Mouse (Mus musculus): ENCODE results near the gene Gm17660. TPM values are rescaled to one million over a fixed set of nuclear protein-coding genes. Genes with fewer than 3 reads are reported as not detected.
A peak's percentile ranks its signal among the peaks of the same experiment; 100 is the strongest.

Gene Gm17660
- total and polyA plus RNA-seq, 3 experiments: not detected

DNA sequence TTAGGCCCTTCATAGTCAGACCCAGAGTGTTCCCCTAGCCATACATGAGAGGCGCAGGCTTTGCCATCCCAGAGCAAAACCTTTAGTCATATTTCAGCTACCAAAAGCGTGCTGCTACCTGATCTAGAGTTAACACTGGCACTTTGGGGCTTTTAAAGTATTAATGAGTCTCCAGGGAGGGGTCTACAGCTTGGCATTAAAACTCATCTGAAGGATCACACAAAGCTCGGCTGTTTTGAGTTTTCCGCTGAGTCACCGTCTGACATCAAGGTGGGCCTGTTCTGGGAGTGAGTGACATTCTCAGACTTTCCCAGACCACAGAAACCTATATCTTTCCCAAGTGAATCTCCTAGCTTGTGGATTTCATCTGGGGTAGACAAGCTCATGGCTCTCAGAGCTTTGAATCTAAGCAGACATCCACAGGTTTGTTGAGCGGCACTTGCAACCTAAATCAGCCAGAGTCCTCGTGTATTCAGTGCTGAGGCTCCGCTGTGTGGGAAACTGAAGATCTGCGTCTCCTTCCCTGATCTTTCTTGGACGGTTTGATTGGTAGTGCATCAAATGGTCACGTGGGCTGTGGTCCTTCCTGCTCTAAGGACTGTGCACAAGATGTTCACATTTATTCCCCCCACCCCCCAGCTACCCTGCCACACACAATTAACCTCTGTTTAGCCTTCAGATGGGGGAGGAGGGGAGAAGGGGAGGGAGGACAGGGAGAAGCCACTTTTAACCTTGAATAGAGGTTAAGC, 30.9 kb upstream of the Gm17660 start:
- Histone ChIP-seq H3K79me2 (replicated peaks; ENCODE audit: control insufficient read depth, extremely low read depth, insufficient read depth, poor library complexity, severe bottlenecking) (no peaks in the 10 kb centered on the region), H3K4me1 (ENCODE audit: control insufficient read depth in 1 of 2, insufficient read depth in 2 of 2) (peaks cover 0 to 12% of the 10 kb centered on the region in 2 experiments; a peak in 2 of 4 replicates), H3K27me3 (replicated peaks) (no peaks in the 10 kb centered on the region), H3K4me2 (ENCODE audit: insufficient read depth, low read depth, poor library complexity, severe bottlenecking) (no peak overlapping the region), H3K9me3 (replicated peaks; ENCODE audit: low read length) (no peaks in the 10 kb centered on the region), H3K27ac (ENCODE audit: insufficient read depth, low read depth) (no peak overlapping the region), H3K9ac (ENCODE audit: insufficient read depth, low read depth) (no peak overlapping the region), H3K36me3 (replicated peaks in 1 of 2; ENCODE audit: control insufficient read depth in 1 of 2, insufficient read depth in 1 of 2, low read length in 1 of 2) (no peaks in the 10 kb centered on the region), H3K4me3 (replicated peaks in 1 of 3; ENCODE audit: low read depth in 2 of 3, low read length in 2 of 3, poor library complexity in 1 of 3) (no peak overlapping the region)
- in situ Hi-C loops (cut with MboI; ENCODE audit: low pct_ligation_motif_present, low pct_unique_long_range_greater_than_20kb, low sequenced_read_pairs): loop anchor here (25.0 kb wide), 1 partner anchor 229 kb away; the partner anchor contains the start of gene Mepe
- DNase-seq (ENCODE audit: extremely low read depth): no peak
- dilution Hi-C loops (cut with MboI; ENCODE audit: extremely low pct_ligation_motif_present, extremely low pct_unique_long_range_greater_than_20kb, low sequenced_read_pairs): no loop called here
- TF ChIP-seq TBP (conservative IDR thresholded peaks at IDR 0.05; ENCODE audit: low read depth, low read length) (no peak), MAFK (IDR thresholded peaks at IDR 0.05; ENCODE audit: insufficient replicate concordance, low read length) (peak; percentile 14; the same call in 1 of the 2 replicates), ZKSCAN1 (IDR thresholded peaks at IDR 0.05; ENCODE audit: borderline replicate concordance, low read depth, low read length) (no peak)

DNA sequence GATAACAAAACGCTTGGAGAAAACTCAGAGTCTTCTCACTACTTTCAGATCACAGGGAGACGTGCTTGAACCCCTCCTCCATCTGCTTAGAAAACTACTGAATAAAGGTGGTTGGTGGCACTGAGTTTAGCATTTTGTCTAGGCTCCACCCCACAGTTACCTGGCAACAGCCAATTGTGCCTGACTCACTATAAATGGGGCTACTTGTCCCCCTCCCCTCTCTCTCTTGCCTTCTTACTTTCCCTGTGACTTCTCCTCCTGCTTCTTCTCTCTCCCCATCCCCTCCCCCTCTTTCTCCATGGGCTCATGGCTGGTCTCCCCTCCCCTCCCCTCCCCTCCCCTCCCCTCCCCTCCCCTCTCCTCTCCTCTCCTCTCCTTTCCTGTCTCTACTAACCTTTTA, 26.7 kb upstream of the Gm17660 start:
- Histone ChIP-seq H3K36me3 (replicated peaks in 1 of 2; ENCODE audit: control insufficient read depth in 1 of 2, insufficient read depth in 1 of 2, low read length in 1 of 2) (no peaks in the 10 kb centered on the region), H3K4me1 (ENCODE audit: control insufficient read depth in 1 of 2, insufficient read depth in 2 of 2) (peaks cover 0 to 17% of the 10 kb centered on the region in 2 experiments; a peak in 2 of 4 replicates), H3K9ac (ENCODE audit: insufficient read depth, low read depth) (no peak overlapping the region), H3K4me2 (ENCODE audit: insufficient read depth, low read depth, poor library complexity, severe bottlenecking) (no peak overlapping the region), H3K4me3 (replicated peaks in 1 of 3; ENCODE audit: low read depth in 2 of 3, low read length in 2 of 3, poor library complexity in 1 of 3) (no peak overlapping the region), H3K27ac (ENCODE audit: insufficient read depth, low read depth) (no peak overlapping the region), H3K9me3 (replicated peaks; ENCODE audit: low read length) (no peaks in the 10 kb centered on the region), H3K27me3 (replicated peaks) (no peaks in the 10 kb centered on the region), H3K79me2 (replicated peaks; ENCODE audit: control insufficient read depth, extremely low read depth, insufficient read depth, poor library complexity, severe bottlenecking) (no peaks in the 10 kb centered on the region)
- in situ Hi-C loops (cut with MboI; ENCODE audit: low pct_ligation_motif_present, low pct_unique_long_range_greater_than_20kb, low sequenced_read_pairs) (loop anchor here (25.0 kb wide), 1 partner anchor 233 kb away; the partner anchor contains the start of gene Mepe), dilution Hi-C loops (cut with MboI; ENCODE audit: extremely low pct_ligation_motif_present, extremely low pct_unique_long_range_greater_than_20kb, low sequenced_read_pairs) (no loop called here)
- DNase-seq (ENCODE audit: extremely low read depth): no peak
- no peak for TF ChIP-seq USF2 (conservative IDR thresholded peaks at IDR 0.05; ENCODE audit: low read depth, low read length)
- TF ChIP-seq TBP (conservative IDR thresholded peaks at IDR 0.05; ENCODE audit: low read depth, low read length): no peak
- no peak for TF ChIP-seq MXI1 (IDR thresholded peaks at IDR 0.05; ENCODE audit: low read depth, low read length)
- TF ChIP-seq RCOR1 (conservative IDR thresholded peaks at IDR 0.05; ENCODE audit: low read depth, low read length): no peak
- TF ChIP-seq ZC3H11A (IDR thresholded peaks at IDR 0.05; ENCODE audit: low read depth, low read length): no peak
- TF ChIP-seq UBTF (IDR thresholded peaks at IDR 0.05; ENCODE audit: low read depth, low read length): no peak
- no peak for TF ChIP-seq ZKSCAN1 (IDR thresholded peaks at IDR 0.05; ENCODE audit: borderline replicate concordance, low read depth, low read length)
- no peak for TF ChIP-seq E2F4 (IDR thresholded peaks at IDR 0.05; ENCODE audit: insufficient replicate concordance, low read depth, low read length)
- TF ChIP-seq CHD2 (IDR thresholded peaks at IDR 0.05; ENCODE audit: low read length): no peak
- no peak for TF ChIP-seq POLR2A (IDR thresholded peaks at IDR 0.05; ENCODE audit: low read depth, low read length)
- no peak for TF ChIP-seq NRF1 (IDR thresholded peaks at IDR 0.05; ENCODE audit: low read depth, low read length)
- TF ChIP-seq SMC3 (IDR thresholded peaks at IDR 0.05; ENCODE audit: low read depth, low read length): no peak
- no peak for TF ChIP-seq CHD1 (IDR thresholded peaks at IDR 0.05; ENCODE audit: low read depth, low read length)
- TF ChIP-seq MYC (IDR thresholded peaks at IDR 0.05; ENCODE audit: low read depth, low read length): no peak
- no peak for TF ChIP-seq KAT2A (IDR thresholded peaks at IDR 0.05; ENCODE audit: insufficient replicate concordance, low read length)
- TF ChIP-seq EP300 (IDR thresholded peaks at IDR 0.05; ENCODE audit: low read length): no peak
- no peak for TF ChIP-seq USF1 (IDR thresholded peaks at IDR 0.05; ENCODE audit: low read depth, low read length)
- TF ChIP-seq ELF1 (IDR thresholded peaks at IDR 0.05; ENCODE audit: low read depth, low read length): no peak
- TF ChIP-seq JUN (IDR thresholded peaks at IDR 0.05; ENCODE audit: insufficient read depth, low read depth, low read length): no peak

Measured in CH12.LX (cell line).